Mouse (Mus musculus): ENCODE results near the gene Utrn. TPM values are rescaled to one million over a fixed set of nuclear protein-coding genes. Genes with fewer than 3 reads are reported as not detected.

The Utrn gene
- polyA plus RNA-seq, 1 experiment from 2014 or later: 89.8 TPM

DNA sequence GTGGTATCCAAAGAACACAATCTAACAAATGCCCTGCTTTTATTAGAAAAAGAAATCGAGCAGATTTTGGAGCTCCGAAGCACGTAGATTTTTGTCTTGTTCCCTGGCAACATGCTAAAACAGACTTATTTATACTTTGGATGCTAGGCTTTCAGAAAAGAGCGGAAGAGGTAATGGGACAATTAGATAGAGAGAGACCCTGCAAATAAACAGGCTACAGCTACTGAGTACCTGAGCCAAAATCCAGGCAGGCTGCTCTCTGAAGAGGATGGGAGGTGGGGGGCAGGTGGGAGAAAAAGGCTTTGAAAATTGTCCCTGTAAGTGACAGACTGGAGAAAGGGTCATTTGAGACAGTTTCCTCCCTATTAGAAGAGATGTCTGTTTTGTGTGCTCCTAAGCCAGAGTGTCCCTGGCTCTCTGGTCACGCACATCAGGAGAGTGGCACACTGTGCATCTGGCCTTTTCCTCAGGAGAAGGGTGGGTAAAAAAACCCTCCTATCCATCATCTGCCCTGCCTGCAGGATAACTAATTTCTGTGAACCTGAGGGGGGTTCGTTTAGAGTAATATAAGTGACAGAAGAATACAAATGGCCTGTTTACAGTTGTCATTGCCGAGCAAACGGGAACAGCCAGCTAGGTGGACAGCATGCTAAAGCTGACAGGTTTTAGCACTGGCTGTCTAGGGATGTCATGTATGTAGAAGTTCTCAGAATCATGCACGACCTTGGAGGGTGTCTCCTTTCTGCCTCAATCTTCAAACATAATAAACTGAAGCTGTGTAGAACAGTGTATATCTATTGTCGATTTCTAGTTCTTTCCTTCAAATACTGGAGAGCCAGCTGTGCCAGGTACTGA lies 529.2 kb downstream of the Utrn start:
- ATAC-seq (ENCODE audit: insufficient number of reproducible peaks, low FRiP score, low TSS enrichment, low read depth): no peak
- no peak overlapping the region for H3K4me3 ChIP-seq (replicated peaks)
- no peak overlapping the region for H3K9ac ChIP-seq
- 76% methylated on average over 10 of the region's 10 CpGs for WGBS
- no peak overlapping the region for H3K4me2 ChIP-seq (replicated peaks)
- H3K27me3 ChIP-seq: no peaks in the 10 kb centered on the region
- H3K9me3 ChIP-seq (replicated peaks): no peaks in the 10 kb centered on the region
- H3K4me1 ChIP-seq: no peaks in the 10 kb centered on the region
- H3K27ac ChIP-seq (replicated peaks): no peak overlapping the region
- H3K36me3 ChIP-seq: no peaks in the 10 kb centered on the region

DNA sequence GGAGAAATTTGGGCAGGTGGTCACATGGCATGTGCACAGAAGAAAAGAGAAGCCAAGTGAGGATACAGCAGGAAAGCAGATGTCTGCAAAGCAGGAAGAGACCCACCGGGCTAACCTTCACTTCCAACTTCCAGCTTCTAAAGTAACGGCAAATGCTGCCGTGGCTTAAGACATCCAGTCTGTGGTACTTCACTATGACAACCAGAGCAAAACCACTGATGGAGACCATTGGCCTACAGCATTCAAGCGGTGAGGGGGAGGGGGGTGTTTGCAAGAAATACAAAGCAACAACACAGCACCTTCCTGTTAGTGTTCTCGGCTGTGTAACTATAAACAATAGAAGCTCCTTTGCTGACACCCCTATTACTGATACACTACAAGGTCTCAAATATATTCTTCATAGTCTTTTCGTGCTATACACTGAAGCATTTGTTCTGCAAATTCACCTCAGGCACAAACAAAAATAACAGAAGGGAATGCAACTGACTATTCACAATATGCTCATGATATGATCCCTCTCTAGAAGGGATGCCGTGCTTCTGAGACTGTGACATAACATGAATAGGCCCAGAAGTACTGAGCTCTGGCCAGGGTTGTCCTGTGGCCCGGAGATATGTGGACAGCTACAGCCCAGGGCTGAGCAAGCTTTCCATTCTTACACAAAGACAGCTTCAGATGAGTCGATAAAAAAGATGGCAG lies 530.0 kb downstream of the Utrn start:
- WGBS: 80% methylated on average over 9 of the region's 9 CpGs
- no peaks in the 10 kb centered on the region for H3K9me3 ChIP-seq (replicated peaks)
- H3K36me3 ChIP-seq: no peaks in the 10 kb centered on the region
- H3K9ac ChIP-seq: no peak overlapping the region
- no peak overlapping the region for H3K27ac ChIP-seq (replicated peaks)
- no peak for ATAC-seq (ENCODE audit: insufficient number of reproducible peaks, low FRiP score, low TSS enrichment, low read depth)
- no peak overlapping the region for H3K4me3 ChIP-seq (replicated peaks)
- H3K4me1 ChIP-seq: no peaks in the 10 kb centered on the region
- no peak overlapping the region for H3K4me2 ChIP-seq (replicated peaks)
- H3K27me3 ChIP-seq: no peaks in the 10 kb centered on the region

Other genes with a start within 250 kb of the Utrn start
- gene Stx11, start 94.9 kb upstream of the Utrn start, polyA plus RNA-seq (2015; fragmentation: Nextera tagmentation; extraction: Ambion mirVana): 5.6 and 6.8 TPM in 2 replicates
- 35.0 and 35.4 TPM in 2 replicates for gene Sf3b5, start 136.0 kb upstream of the Utrn start, polyA plus RNA-seq (2015; fragmentation: Nextera tagmentation; extraction: Ambion mirVana)
- 220 and 243 TPM in 2 replicates for gene Plagl1, start 191.1 kb upstream of the Utrn start, polyA plus RNA-seq (2015; fragmentation: Nextera tagmentation; extraction: Ambion mirVana)

Data from embryonic facial prominence, embryonic 15.5 days (tissue).